Mouse (Mus musculus) 3134 (cell line): ENCODE data around the gene Gna12.

Source experiments
- DNase-seq: peaks from one replicate; pipeline ENCODE4 v3.0.0-alpha.2; 2011; ENCODE audit warnings: low spot score; ENCODE audit not compliant: insufficient read length; ENCODE audit errors: extremely low read depth

Gna12 gene

GRCm38 (mm10) chr5:140827896-140828295 is 2.3 kb downstream of the Gna12 start:
- DNase-seq: no peak

DNA sequence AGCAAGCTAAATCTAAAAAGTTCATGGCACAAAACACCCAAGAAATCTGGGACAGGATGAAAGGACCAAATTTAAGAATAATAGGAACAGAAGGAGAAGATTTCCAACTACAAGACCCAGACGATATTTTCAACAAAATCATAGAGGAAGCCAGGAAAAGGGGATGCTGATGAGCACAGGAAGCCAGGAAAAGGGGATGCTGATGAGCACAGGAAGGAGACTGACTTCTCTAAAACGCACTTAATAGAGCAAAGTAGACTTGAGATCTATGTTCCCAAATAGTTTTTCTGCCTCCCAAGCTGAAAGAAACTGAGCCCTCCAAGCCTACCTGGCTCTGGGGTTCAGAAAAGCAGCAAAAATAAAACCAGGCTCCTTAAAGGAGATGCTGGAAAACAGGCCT is 2.8 kb downstream of the Gna12 start:
- no peak for DNase-seq

DNA sequence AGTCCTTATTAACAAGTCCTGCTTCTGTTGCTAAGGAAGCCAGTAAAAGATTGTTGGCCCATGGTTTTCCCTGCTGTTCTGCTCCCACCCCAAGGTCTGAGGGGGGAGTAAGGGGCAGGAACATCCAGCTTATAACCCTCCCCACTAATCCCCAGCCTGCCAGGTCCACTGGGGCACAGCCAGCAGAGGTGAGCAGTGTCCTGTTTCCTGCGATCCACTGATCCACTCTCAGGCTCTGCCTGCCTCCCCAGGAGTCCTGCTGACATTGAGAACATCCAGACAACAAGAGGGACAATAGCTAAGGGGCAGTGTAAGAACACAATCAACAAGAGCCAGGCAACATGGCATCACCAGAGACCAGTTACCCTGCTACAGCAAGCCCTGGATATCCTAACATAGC is 3.4 kb downstream of the Gna12 start:
- no peak for DNase-seq

DNA sequence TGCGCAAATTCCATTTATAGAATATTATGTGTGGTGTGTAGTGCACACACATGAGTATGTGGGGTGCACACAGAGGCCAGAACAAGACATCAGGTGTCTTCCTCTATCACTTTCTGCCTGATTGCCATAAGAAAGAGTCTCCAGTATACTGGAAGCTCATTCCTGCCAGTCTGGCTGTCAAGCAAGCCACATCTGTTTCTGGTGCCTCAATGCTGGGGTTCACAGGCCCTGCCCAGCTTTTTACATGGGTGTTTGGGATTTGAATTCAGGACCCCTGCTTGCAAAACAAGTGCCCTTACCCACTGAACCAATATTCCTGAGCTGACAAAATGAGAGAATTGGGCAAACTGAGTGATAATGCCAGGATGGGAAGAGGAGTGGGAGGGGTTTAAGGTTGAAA is 4.1 kb downstream of the Gna12 start:
- no peak for DNase-seq

DNA sequence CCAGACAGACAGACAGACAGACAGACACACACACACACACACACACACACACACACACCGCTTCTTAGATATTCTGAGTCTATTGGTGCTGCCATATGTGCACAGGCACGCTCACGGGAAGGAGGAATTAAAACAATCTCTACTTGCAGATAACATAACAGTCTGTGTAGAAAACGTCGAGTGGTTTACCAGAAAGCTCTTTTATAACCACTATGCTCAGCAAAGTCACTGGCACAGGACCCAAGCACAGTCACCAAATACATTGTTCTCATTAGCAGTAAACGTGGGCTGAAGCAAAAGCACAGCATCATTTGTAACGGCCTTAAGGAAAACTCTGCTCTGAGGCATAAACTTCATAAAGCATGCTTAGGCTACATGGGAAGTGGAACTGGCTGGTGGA is 6.1 kb downstream of the Gna12 start:
- DNase-seq: no peak

- DNase-seq: no peak
These were observed 6.8 kb downstream of the Gna12 start for GRCm38 (mm10) chr5:140823386-140823785.

DNA sequence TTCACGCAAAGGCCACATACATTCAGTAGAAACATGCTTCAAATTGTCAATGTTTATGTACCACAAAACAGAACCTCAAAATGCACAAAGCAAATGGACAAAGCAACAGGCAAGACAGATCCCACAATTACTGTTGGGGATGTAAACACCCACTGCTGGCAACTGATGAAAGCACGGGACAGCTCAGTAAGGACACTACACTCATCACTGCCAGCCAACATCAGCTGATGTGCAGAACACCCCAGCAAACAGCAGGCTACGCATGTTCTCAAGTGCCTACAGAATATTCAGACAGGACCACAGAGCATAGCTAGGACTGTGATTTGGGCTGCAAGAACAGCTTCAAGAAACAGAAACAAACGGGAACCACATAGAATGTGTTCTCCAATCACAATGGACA is 8.3 kb downstream of the Gna12 start:
- no peak for DNase-seq

DNA sequence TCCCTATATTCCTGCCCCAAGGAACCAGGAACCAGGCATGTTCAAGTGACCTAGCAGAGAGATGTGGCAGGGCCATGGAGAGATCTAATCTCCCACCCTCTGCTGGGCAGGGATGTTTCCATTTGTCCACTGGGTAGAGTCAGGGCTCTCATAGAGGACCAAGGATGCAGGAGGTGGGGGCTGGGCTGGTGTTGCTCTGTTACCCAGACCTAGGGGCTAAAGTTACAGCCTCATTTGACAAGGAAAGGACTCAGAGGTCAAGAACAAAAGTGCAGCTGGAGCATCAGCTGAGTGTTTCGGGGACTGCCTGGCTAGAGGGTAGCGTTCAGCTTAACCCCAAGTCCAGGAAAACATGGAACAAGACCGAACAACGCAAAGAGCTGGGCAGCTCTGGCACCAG is 9.7 kb downstream of the Gna12 start:
- no peak for DNase-seq

DNA sequence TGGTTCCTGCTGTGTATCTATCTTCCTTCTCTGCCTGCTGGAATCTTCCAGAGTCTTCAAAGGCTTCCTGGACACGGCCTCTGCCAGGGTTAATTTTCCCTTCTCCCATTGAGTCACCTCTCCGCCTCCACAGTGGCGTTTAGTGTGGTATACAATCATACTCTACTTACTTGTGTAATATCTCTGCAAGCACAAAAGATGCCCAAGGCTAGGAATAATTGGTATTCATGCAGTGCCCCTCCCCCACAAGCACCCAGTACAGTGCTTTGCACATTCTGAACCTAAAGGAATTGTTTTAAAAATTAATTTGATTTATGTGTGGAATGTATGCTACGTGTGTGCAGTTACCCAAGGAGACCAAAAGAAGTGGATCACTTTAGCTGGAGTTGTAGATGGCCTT is 10.6 kb downstream of the Gna12 start:
- no peak for DNase-seq

- DNase-seq: no peak
These were observed 11.7 kb downstream of the Gna12 start for GRCm38 (mm10) chr5:140818482-140819076.

- no peak for DNase-seq
These were observed 13.2 kb downstream of the Gna12 start for GRCm38 (mm10) chr5:140816950-140817568.

GRCm38 (mm10) chr5:140816008-140816407 is 14.2 kb downstream of the Gna12 start:
- no peak for DNase-seq

GRCm38 (mm10) chr5:140815059-140815728 is 15.0 kb downstream of the Gna12 start:
- DNase-seq: no peak

GRCm38 (mm10) chr5:140814403-140814802 is 15.8 kb downstream of the Gna12 start:
- no peak for DNase-seq

DNA sequence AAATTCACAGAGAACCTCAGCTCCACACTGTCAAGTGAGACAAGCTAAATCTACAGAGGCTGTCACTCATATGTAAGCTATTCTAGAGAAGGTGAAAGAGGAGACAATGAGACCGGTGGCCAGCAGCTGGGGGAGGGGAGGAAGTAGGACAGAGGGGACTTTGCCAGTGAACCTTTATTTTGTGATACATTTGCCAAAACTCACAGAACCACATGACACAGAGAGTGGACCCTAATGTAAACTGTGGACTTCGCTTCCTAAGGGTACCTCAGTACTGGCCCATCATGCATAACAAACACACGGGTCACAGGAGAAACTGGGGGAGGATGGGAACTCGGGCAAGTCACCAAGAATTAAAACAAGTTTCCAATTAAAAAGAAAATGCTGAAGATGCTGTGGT is 17.5 kb downstream of the Gna12 start:
- no peak for DNase-seq

- DNase-seq: no peak
These were observed 18.2 kb downstream of the Gna12 start for GRCm38 (mm10) chr5:140812063-140812462.

DNA sequence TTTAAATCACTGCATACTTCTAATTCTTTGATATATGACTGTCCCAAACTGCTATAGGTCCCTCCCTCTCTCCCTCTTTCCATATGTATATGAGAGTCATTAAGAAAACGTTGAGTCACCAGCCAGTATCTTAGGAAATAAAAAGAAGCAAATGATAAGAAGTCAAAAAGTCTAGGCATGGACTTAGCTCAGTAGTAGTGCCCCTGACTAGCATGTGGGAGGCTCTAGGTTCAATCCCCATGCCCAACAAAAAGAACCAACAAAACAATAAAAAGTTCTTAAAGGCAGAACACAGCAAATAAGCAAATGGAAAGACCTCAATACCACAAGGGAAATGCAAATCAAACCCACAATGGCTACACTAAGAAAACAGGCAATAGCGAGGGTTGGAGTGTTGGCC is 18.8 kb downstream of the Gna12 start:
- no peak for DNase-seq

DNA sequence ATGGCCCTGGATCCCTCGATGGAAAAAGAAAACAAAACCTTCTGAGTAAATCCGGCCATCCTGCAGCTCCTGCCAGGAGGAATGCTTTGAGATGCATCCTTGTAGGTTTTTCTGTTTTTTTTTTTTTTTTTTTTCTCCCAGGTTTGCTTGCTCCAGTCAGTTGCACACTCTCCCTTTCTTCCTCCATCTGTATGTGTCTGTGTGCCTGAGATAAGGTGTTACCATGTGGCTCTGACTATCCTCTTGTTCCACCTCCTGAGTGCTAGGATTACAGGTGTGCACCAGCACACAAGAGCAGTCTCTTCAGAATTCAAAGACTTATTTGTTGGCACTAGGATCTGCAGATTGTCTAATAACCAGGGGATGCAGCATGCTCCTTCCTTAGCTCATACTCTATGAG is 23.3 kb downstream of the Gna12 start:
- no peak for DNase-seq

GRCm38 (mm10) chr5:140806252-140806651 is 24.0 kb downstream of the Gna12 start:
- no peak for DNase-seq

GRCm38 (mm10) chr5:140801782-140802181 is 28.4 kb downstream of the Gna12 start:
- DNase-seq: no peak

DNA sequence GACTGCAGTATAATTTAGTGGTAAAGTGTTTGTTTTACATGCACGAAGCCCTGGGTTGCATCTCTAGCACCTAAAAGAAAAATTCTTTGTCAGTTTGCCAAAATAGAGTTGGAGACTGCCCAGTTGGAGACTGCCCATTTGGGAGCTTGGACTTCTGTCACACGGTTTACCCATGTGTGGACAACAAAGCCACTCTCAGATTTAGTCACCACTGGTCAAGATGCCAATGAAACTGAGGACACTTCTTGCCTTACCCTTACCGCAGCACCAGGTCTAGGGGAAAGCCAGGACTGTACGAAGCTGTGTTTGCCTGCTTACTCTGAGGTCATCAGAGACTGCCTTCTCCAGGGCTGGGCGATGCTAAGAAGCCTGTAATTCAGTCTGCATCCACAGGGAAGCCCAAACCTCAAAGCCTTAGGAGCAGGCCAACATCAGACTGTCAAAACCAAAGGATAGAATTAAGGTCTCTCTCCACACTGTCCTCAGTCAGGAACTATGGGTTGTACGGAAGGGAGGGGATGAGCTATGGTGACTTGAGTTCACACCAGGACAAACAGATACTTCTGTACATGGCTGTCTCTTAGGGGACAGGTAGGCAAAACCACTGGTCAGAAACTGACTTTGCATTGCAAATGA is 29.8 kb downstream of the Gna12 start:
- DNase-seq: peak; percentile 68

- no peak for DNase-seq
These were observed 31.0 kb downstream of the Gna12 start for GRCm38 (mm10) chr5:140799190-140799589.
